Mouse (Mus musculus) frontal cortex, adult (tissue): ENCODE data around the gene Spin4.

Experiments used
- ATAC-seq: cut with Nextera tagmentation; 2 replicates; pipeline ENCODE4 v1.9.2; 2017; ENCODE audit warnings: mild to moderate bottlenecking, moderate library complexity, mixed read lengths; ENCODE audit not compliant: low TSS enrichment

The Spin4 gene

DNA sequence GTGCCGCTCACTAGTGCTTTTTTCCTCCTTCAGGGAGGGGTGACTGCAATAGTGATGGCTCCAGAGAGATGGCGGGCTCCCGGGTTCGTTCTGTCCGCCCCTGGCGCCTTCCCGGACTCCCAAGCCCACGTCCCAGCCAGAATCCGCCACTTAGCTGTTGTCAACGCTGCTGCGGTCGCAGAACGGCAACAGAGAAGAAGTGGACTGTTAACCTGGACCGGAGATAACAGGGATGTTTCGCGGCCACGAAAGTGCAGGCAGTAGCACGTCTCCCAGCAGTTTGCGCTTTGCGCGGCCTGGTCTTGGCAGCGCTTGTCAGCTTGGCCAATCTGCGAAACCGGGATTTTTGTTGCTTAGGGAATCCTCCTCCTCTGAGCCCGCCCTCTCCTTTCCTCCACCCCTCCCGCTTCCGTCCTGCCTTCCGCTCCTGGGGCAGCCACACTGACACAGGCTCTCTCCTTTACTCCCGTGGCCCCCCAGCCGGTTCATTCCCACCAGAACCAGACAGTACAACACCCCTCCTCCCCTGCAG is at the start of gene Spin4:
Spin4 (minus strand) TSS at position 322 of the 532 bp plus-strand sequence.
- ATAC-seq, result peak; percentile 99

DNA sequence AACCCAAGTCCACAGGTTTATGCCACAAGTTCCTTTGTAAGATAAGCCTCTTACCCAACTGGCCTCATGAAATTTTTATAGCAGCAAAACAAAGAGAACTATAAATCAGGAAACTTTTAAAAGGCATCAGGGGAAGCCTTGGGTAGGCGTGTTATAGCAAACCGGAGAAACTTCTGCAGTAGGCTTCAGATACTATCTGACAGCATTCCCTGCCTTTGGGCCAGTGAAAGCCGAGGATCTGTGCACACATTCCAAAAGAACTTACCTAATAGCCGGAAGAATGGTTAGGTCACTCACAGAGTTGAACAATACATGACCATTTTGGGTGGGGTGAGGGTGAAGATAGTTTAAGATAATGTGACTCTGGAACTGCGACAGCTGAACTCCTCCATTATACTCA is 1.4 kb upstream of the Spin4 start:
- ATAC-seq, result no peak

DNA sequence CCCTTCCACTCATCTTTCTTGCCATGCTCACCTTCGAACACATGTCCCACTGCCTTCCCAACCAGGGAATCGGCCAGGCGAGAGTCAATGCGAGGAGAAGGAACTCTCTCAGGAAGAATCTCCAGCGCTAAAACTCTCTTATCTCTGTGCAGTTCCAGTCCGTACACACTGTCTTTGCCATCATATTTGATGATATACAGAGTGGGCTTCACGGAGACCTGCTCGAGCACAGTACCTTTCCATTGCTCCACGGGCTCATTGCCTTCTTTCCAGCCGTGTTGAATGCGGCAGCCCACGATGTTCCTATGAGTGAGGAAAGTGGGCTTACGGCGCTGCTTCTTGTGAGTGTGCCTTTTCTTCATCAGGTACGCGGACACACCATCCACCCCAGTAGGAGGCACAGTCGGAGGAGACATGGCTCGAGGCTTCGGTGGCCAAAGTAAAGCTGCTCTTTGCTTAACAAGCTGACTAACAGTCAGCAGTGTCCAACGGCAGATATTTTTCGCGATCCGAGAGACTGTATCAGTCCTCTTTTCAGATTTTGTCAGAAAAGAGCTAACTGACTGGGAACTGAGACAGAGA is 612 bp downstream of the Spin4 start:
- ATAC-seq, result peak; percentile 72

DNA sequence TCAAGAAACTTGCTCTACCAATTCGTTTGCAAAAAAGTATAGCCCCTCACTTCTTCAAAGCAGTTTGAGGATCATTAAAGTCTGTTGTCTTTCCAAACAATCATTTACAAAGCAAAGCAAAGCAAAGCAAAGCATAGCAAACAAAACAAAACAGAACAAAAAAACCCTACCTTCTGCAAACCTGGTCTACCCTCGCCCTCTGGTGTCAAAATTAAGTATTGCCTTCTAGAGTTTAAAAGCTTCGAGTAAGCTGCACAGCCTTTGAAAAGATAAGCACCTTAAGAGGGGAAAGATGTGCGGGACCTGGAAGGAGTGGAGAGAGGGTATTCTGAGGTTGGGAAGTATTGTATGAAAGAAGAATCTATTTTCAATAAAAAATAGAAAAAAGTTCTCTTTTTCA is 14.4 kb downstream of the Spin4 start:
- peak; percentile 74 for ATAC-seq

DNA sequence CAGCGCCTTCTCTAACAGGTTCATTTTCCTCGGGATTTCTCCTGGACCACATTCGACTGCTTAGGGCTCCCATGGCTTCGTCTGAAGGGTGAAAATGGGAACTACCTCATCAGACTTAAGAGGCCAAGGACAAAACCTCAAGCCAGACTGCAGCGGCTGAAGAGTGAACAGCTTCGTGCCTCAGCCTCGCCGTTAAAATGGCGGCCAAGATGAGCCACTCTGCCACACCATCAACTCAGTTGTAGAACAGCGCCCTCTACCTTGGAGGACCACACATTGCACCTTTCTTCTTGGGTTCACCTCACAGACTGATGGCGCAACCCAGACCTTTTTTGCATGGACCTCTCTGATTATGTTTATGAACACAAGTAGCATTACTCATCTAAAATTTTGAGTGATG is 27.6 kb downstream of the Spin4 start:
- no peak for ATAC-seq

DNA sequence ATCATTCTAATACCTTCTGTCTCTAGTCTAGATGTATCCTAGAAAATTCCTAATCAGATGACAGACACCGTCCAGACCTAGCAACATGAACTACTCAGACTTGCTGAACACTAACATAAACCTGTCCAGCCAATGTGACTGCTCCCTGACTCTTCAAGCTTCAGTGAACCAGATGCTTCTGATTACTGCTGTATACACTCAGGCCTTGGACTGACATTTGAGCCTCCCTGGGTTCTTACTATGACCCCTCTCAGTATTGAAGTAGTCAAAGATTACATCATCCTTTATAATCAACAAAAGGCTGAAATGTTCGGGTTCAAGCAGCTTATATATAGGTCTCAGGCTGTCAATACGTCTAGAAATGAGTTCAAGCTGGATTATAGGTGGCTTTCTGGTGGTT is 32.4 kb downstream of the Spin4 start:
- no peak for ATAC-seq

DNA sequence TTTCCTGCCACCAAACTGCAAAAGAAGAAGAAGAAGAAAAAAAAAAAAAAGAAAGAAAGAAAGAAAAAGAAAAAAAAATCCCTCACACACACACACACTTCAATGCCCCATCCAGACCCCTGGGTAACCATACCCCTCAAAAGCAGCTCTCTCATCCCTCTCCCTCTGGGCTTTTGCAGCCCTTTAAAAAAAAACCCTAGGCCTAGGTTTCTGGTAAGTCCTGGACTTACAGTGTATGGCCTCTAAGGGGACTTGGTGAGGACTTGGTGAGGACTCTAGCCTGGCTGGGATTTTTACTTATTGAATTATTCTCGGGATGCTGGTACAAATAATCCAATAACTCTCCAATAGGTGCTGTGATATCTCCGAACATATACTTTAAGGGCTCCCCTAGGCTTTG is 35.6 kb downstream of the Spin4 start:
- ATAC-seq, result no peak

DNA sequence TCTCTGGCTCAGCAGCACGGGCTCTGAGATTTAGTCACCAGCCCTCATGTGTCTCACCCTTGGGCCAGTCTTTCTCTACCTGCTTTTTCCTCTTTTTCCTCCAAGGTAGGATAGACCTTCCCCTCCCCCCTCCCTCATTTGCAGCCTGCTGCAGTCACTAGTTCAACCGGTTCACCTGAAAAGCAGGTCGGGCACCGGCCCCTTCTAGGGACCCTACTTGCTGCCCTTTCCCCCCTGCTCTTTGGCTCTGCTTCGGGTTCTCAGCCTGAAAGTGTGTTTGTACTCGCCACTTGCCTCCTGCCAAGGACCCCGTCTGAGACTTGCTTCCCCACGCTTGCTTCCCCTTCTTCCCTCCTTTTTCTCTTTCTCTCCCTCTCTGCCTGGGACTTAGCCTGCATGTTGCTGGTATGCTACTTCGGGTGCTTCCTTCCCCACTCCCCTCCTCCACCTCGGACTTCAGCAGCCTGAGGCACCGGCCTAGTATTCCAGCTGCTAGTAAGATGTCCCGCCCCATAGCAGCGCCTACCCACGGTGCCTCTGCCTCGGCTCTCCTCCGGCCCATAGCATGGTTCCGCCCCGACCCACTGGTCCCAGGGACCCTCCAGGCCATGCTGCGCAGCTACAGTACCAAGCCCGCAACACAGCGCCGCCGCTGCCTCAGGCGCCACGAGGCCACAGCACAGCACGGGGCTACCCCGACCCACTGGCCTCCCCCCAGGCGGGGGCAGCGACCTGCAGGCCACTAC is 36.2 kb downstream of the Spin4 start:
- ATAC-seq, result peak; percentile 93
